Mouse (Mus musculus): ENCODE measurements around the gene Cfap61.

The Cfap61 gene

DNA sequence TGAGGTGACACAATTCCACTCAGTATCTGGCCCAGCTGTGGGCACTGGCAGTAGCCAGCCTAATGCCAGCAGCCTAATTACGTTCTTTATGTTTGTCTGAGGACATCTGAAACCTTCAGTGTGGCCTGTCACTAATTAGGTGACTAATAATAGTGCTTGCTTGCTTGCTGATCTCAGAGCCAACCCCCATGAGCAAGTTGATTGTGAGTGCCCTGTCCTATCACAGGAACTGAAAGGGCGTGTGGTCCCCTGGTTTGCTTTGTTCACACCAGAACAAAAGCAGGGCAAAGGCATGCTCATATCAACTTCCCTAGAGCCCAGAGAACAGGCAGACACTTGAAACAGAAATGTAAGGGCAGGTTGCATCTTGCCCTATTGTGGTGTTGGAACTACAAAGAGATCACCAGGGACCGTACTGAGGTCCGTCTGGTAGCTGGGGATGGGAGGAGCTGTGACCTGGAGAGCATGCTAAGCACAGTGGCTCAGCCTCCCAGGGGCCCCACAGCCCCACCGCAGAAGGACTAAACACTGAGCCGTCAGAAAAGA lies 148.8 kb downstream of the Cfap61 start:
- DNase-seq (ENCODE audit: low read depth), result no peak

DNA sequence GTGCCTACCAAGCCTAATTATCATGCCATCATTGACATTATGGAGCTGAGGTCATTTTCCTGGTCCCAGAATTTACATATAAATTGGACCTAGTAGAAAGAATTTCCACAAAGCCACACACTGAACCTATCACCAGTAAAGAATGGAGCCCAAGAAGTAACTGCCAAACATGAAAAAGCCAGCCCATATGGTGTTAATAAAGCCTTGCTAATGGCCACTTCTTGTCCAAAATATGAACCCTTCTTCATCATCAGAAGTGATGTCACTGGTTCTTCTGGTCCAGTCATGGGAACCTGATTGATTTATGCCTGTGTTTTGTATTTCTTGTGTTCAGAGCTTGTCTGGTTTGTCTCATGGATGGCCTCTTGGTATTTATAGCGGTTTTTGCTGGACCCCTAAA lies 152.8 kb downstream of the Cfap61 start:
- no peak for DNase-seq (ENCODE audit: low read depth)

DNA sequence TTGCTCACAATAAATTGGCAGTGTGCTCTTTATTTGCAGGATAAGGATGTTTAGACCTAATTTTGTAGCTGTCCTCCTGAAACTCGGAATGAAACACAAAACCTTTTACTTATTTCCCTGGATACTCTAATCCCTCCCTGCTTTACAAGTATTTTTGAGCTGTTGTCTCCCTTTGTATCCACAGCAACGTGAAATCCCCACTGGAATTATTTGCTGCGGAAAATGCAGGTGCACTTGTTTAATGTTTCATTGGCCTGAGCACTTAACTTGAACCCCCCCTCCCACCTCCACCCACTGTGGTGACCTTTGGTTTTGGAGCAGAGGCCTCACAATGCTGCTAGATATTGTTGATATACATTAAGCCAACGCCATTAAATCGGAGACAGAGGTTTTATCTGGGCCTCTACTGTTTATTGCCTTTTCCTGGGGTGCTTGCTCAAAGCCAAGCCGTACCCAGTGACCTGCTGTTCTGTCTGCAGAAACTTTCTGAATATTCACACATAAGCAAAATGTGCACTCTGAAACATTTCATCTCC lies 154.6 kb downstream of the Cfap61 start:
- DNase-seq (ENCODE audit: low read depth), result no peak

DNA sequence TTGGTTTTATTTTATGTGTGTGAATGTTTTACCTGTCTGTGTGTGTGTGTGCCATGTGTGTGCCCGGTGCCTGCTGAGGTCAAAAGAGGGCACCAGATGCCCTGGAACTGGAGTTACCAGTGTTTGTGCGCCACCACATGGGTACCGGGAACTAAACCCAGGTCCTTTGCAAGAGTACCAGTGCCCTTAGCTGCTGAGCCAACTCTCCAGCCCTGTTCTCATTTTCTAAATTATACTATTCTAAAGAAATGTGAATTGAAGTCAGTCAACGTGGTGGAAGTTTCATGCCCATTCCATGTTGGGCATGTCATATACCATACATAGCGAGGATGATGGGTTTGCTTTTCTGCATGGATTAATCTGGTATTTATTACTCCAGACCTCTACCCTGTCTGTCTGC lies 162.9 kb downstream of the Cfap61 start:
- no peak for DNase-seq (ENCODE audit: low read depth)

DNA sequence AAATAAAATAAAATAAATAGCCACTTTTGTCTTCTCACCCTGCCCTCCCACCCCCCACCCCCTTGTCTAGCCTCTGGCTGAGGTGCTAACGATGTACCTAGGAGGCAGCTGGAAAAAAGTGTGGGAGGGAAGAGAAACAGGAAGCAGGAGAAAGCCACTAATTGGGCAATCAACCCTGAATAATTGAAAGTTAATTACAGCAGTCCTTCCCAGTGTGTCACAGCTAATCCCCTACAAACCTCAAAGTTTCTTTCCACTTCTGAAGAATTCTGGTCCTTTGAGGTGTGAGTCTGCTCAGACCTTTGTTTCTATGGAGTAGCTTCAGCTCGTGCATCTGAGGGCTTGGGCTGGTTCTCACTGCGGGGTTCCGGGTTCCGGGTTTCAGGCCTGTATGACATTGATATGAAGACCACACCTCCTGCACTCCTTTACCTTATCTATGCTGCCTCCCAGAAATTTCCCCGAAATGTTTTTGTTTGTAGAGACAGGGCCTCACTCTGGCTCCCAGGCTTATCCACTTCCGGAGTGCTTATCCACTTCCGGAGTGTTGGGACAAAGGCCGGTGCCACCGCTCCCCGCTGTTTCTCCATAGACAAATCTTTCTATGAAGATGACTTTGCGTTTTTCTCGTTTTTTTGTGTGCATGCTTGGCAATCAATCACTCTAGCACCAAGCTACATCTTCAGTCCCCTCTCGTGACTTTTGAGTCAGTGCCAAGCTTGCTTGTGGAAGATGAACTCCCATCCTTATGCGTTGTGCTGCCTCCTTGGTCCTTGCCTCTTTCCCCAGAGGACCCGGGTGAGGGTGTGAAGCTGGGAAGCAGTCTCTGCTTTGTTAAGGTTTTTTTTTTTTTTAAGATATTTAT lies 164.5 kb downstream of the Cfap61 start:
- DNase-seq (ENCODE audit: low read depth), result no peak

DNA sequence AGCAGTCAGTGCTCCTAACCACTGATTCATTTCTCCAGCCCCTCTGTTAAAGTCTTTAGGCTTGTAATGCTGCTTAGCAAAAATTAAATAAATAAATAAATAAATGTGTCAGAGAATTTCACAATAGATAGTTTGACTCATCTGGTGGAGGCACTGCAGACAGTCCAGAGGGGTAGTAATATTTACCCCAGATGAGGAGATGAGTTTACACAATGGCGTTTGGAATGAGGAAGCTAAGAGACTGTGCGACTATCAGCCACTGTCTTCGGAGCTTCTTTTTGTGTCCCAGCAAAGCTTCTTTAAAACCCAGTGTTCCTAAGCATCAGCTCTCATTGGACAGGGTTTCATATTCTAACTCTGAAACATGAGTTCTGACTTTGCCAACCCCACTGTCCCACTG lies 165.3 kb downstream of the Cfap61 start:
- DNase-seq (ENCODE audit: low read depth), result no peak

DNA sequence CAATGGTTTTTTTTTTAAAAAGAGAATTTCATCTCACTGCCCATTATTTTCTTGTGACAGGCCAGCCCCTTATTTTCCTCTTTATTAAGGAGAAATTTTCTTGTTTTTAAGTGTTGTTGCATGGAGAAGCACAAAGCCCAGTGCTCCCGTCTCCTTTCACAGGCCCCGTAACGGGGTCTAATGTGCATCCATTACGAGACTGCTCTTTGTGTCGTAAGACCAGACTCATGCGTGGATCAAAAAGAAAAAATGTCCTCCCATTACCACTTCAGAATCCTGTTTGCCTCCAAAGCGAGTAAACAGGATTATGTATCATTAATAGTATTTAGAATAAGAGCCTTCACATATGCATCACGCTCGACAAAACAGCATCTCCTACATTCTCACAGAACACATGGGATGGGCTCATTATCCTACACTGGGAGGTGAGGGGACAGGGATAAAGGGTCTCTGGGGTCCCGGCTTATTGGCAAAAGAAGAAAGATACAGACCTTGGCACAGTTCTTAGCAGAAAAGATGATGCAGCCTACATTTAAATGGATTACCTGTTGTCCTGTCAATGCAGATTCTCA lies 166.0 kb downstream of the Cfap61 start:
- no peak for DNase-seq (ENCODE audit: low read depth)

DNA sequence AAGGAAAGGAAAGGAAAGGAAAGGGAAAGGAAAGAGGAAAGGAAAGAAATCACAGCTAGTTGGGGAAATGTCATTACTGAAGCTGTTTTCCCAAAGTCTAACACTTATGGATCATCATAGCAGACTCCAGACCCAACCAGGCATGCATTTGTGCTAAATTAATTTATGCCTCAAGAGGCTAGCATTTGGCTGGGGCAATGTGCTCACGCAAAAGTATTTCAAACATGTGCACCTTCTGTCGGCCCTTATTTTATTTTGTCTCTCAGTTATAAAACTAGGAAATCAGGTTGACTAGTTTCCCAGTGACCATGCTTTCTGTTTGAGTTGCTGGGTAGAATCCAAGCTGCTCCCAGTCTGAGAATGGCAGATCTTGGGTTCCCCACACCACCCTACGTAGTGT lies 168.0 kb downstream of the Cfap61 start:
- DNase-seq (ENCODE audit: low read depth), result no peak

DNA sequence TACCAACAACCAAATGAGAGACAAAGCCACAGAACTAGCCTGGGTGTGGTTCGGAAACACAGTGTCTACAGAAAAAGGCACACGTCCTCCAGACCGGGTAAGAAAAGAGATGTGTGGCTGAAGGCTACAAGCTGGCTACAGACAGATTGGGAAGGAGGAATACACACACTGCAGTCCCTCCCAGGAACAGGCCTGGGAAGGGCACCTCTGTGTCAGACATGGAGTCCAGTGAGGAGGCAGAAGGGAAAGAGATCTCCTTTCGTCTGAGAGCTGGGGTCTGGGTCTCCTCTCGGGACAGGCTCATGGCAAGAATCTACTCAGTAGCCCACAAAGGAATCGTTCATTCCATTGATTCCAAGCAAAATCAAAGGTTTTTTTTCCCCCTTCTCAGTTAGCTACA lies 170.8 kb downstream of the Cfap61 start:
- no peak for DNase-seq (ENCODE audit: low read depth)

DNA sequence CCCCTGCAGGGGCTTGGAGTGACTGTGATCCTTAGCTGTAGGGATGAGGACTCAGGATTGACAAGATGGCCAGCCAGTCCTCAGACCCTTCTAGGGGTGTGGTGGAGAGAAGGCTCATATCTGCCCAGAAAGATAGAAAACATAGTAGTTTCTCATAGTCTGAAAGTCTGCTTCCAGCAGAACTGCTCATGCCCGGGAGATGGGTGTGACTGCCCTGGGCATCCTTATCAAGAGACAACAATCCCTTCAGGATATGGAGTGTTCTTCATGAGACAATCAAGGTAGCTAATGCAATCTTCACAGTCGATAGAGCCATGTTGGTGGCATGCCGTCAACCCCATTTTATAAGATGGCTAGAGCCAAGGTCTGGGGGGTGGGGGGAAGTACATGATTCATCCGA lies 173.4 kb downstream of the Cfap61 start:
- no peak for DNase-seq (ENCODE audit: low read depth)

DNA sequence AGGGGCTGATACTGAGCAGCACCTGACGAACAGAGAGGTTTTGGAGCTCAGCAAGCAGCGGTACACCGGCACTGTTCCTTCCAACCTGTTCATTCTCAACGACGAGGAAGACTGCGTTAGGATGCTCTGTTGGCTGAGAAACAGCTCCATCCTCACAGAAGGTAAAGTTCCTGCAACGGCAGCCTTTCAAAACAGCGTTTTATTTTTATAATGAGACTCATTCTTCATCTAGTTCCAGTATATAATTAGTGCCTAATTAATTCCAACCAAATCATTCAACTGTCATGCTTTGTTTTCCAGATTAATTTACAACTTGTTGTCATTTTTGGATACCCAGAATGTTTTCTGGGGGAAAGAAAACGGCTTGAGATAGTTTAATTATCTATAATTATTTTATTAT lies 175.3 kb downstream of the Cfap61 start:
- no peak for DNase-seq (ENCODE audit: low read depth)

DNA sequence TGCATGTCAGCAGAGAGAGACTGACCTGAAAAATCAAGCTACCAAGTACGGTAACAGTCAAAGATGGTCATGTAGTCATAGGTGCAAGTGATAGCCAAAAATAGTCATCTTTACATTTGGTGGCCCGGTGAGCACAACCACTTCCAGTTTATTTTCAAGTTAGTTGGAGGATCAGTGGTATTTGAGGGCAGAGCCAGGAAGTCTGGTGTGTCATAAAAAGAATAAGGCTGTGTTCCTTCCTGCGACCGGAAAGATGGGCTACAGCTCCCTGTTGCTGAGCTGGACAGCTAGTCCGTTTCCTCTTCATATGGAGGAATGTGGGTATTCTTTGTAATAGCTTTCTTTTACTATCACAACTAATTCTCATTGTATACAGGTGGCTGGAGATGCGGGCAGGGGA lies 181.7 kb downstream of the Cfap61 start:
- DNase-seq (ENCODE audit: low read depth), result no peak

DNA sequence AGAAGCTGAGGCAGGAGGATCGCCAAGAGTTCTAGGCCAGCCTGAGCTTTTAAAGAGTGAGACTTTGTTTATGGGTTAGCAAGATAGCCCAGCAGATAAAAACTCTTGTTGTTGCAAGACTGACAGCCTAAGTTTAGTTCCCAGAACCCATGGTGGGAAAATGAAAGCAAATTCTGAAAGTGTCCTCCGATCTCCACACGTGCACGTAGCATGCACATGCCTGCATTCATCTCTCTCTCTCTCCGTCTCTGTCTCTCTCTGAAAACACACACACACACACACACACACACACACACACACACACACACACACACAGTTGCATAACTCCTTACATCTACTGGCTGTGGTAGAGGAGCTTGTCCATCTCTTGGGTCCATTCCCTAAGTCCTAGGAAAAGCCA lies 182.1 kb downstream of the Cfap61 start:
- no peak for DNase-seq (ENCODE audit: low read depth)

DNA sequence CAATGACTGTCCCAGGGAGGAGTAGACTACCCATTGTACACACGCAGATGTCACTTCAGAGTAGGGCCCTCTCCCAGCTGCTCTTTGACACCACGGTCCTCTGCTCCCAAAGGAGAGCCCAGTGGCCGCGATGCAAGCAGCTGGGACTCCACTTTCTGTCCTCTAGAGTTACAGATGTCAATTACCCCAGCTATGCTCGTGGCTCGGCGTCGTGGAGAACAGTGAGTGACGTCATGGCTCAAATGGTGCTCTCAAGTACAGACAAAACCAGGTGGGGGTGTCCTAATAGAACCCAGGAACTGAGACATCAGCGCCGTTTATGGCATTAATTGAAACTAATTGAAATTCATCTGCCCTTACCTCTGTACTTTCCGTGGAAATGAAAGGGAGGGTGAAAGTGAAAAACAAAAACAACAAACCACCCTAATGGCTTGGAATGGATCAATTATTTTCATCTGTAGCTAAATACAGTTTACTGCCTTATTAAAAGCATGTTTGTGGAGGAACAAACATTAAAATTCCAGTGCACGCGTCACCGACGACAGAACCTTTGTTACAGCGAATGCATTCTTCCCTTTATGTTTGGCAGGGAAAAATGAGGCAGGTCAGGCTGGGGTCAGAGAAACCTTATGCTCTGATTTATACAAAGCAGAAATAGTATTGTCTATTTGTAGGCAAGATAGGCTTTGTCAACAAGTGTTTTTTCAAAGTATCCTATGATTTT lies 182.8 kb downstream of the Cfap61 start:
- no peak for DNase-seq (ENCODE audit: low read depth)

DNA sequence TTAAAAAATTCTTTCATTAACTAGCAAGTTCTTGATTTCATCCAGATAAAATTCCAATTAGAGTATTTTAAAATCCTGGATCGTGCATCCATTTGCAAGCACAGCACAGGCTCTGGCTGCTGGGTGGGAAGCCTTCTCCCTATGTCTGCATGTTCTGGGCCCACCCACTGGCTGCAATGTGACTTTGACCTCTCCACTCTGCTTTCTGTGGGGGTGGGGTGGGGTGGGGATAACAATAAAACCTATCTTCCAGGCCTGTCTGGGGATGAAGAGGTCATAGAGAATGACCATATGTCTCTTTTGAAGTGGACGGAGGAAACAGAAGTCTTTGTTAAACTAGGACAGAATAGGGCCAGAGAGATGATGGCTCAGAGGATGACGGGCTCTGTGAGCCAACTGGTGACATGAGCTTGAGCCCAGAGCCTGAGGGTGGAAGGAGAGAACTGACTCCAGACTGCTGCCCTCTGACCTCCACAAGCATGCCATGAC lies 183.4 kb downstream of the Cfap61 start:
- DNase-seq (ENCODE audit: low read depth), result no peak

DNA sequence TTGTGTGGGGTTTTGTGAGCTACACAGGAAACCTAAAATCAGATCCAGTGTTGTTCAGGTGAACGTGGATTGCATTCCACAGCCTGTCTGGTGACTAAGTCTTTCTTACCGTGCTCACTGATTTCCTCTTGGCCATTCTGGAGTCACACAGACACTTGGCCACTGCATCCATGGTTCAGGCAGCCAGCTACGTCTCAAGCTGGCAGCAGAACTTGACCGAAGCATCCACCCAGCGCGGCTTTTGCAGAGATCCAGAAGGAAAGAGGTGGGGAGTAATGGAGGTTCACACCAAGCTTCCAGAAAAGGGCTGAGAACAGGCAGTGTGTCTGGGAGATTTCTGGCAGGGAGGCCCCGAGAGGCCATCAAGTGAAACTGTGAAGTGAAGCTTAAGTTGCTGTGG lies 187.0 kb downstream of the Cfap61 start:
- no peak for DNase-seq (ENCODE audit: low read depth)

DNA sequence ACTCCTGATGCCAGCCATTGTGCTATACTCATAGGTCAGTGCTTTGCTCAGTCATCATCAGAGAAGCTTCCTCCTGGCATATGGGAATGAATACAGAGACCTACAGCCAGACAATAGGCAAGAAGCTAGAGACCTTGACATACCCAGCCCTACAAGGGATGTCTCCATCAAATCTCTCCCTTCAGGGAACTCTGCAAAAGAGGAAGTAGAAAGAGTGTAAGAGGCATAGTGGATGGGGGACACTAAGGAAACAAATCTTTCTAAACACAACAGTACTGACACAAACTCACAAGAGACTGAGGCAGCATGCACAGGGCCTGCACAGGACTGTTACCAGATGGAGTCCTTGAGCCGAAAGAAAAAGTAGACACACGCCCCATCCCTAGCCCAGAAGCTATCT lies 190.5 kb downstream of the Cfap61 start:
- no peak for DNase-seq (ENCODE audit: low read depth)

DNA sequence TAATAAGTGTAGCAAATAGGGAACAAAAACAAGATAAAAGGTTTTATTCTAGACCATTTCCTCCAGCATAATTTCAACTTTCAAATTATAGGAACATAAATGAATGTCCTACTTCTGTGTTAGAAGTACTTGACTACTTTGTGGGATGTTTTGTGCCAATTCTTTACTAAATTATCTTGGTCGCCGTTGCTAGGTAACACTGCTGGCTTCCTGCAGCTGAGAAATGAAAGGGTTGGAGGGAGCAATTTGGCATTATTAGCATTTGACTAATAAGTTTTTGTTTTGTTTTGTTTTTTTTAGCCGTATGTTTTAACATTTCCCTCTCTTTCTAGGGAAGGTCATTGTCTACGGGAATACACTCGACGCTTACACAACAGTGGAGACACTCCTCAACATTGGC lies 194.0 kb downstream of the Cfap61 start:
- DNase-seq (ENCODE audit: low read depth), result no peak

DNA sequence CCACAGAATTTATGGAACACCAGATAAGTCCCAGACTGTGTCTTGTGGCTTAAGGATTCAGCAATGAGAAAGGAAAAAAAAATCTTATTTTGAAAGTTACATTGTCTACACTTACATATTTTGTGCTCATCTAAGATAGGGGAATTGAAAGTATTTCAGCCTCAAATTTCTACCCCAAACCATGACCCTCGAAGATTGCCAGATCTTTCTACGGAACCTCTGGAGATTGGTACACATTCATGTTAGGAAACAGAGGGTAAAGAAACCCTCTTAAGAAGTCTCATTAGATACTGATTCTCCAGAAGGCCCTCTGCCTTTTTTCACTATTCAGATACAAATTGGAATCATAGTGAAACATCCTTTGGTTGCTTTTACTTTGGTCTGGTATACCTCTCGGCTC lies 195.9 kb downstream of the Cfap61 start:
- no peak for DNase-seq (ENCODE audit: low read depth)

DNA sequence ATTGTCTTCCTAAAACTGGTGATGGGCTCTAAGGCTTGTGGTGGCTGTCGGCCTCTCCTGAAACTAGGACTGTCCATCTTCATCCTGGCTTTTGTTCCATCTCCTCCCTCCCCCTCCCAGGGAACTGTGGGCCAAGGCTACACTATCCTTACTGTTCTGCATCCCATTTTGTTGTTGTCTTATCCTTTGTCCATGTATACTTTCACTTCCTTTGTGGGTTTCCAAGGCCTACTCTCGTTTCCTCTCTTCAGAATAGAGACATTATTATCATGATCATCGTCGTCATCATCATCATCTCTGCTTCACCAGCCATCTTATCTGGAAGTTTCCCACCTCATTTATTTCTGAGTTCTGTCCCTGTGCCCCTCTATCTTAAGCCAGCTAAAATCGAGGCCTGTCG lies 199.7 kb downstream of the Cfap61 start:
- no peak for DNase-seq (ENCODE audit: low read depth)

DNA sequence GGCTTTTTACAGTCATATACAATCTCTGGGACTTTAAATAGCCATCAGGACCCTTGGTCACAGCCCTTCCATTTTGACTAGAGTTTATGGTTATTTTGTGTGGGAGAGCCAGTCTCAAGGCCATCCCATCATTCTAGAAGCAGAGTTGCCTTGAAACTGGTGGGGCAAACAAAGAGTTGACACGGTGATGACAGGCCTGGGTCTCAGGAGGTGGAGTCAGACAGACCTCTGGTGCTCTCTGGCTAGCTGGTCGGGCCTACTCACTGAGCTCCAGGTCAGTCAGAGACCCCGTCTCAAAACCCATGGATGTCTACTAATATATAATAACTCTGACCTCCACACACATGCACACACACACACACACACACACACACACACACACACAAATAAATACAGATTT lies 206.1 kb downstream of the Cfap61 start:
- DNase-seq (ENCODE audit: low read depth), result no peak

DNA sequence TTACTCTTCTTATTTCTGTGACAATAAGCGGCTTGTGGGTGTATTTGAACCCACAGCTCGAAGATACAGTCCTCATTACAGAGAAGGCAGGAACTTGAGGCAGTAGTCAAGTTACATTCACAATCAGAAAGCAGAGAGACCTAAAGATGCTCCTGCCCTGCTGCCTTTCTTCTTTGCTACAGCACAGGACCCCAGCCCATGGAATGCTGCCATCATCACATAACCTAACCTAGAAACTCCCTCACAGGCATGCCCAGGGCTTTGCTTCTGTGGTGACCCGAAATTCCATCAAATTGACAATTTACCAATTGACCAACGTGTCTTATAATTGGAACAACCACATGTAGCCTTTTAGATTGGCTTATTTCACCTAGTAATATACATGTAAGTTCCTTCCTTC lies 212.7 kb downstream of the Cfap61 start:
- DNase-seq (ENCODE audit: low read depth), result no peak

DNA sequence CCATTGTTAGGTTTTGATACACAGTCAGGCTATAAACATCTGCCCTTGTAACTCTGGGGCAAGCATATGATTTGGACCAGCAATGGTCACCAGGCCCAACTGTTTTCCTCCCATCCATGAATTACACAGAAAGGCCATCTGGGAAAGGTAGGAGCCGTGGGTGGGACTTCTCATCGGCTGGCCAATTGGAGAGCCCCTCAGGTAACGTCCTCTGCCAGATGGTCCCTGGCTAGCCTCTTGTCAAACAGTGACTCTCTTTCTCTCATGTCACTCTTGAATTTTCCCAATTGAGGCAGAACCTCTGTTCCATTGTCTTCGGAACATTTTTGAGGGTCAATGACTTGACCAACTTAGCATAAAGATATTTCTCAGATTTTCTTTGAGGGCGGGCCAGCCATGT lies 213.2 kb downstream of the Cfap61 start:
- no peak for DNase-seq (ENCODE audit: low read depth)
